Mouse (Mus musculus) embryonic facial prominence, embryonic 14.5 days (tissue): ENCODE results near the gene Lmbr1l. TPM values are rescaled to one million over a fixed set of nuclear protein-coding genes. Genes with fewer than 3 reads are reported as not detected.

ENCODE experiments used
- ATAC-seq: fragments of 200-750 bp; cut with Nextera tagmentation; 2 replicates; pipeline ENCODE4 v1.8.0; 2017; ENCODE audit warnings: low read depth, moderate number of reproducible peaks, moderate TSS enrichment
- DNase-seq: peaks from one replicate; pipeline ENCODE4 v3.0.0-alpha.2; 2015; ENCODE audit warnings: low spot score
- H3K27ac ChIP-seq: fragments of 300-500 bp; sonication (generic); replicated peaks from 2 replicates; pipeline ENCODE4 v1.5.1; 2014; ENCODE audit warnings: low read depth, mild to moderate bottlenecking, low read length, moderate library complexity
- H3K27me3 ChIP-seq: fragments of 300-500 bp; sonication (generic); replicated peaks from 2 replicates; pipeline ENCODE4 v1.6.1; 2014; ENCODE audit warnings: low read length; ENCODE audit not compliant: control insufficient read depth, insufficient read depth
- H3K36me3 ChIP-seq: fragments of 300-500 bp; sonication (generic); 2 replicates; pipeline ENCODE4 v1.6.1; 2014; ENCODE audit warnings: low read length, mixed read lengths; ENCODE audit not compliant: control insufficient read depth, insufficient read depth
- H3K4me1 ChIP-seq: fragments of 300-500 bp; sonication (generic); 2 replicates; pipeline ENCODE4 v1.6.1; 2014; ENCODE audit warnings: antibody characterized with exemption, low read length; ENCODE audit not compliant: control insufficient read depth, insufficient read depth
- H3K4me2 ChIP-seq: fragments of 300-500 bp; sonication (generic); 2 replicates; pipeline ENCODE4 v1.6.1; 2014; ENCODE audit warnings: low read depth, mild to moderate bottlenecking, low read length, moderate library complexity, mixed read lengths
- H3K4me3 ChIP-seq: fragments of 300-500 bp; sonication (generic); 2 replicates; pipeline ENCODE4 v1.5.1; 2014; ENCODE audit warnings: low read depth, mild to moderate bottlenecking, low read length
- H3K9ac ChIP-seq: fragments of 300-500 bp; sonication (generic); 2 replicates; pipeline ENCODE4 v1.6.1; 2014; ENCODE audit warnings: low read depth, mild to moderate bottlenecking, low read length, moderate library complexity, mixed read lengths
- H3K9me3 ChIP-seq: fragments of 300-500 bp; sonication (generic); 2 replicates; pipeline ENCODE4 v1.6.1; 2016; ENCODE audit warnings: low read length; ENCODE audit not compliant: control insufficient read depth
- WGBS: fragments of 180-500 bp; shearing (Covaris S2); extraction: QIAGEN DNeasy Blood & Tissue Kit; methylation state at CpG from one replicate; pipeline ENCODE4 v1.1.7; 2014; 5-methylcytosine and 5-hydroxymethylcytosine counted together
- polyA plus RNA-seq: library from polyadenylated mRNA; unstranded; fragments of >200 nt; fragmentation: Nextera tagmentation; extraction: Ambion mirVana; gene quantifications from 2 replicates; pipeline ENCODE4 v1.2.1, GENCODE M21; 2014

Lmbr1l gene
- polyA plus RNA-seq, 1 experiment from 2014 or later, result 3.9 TPM

DNA sequence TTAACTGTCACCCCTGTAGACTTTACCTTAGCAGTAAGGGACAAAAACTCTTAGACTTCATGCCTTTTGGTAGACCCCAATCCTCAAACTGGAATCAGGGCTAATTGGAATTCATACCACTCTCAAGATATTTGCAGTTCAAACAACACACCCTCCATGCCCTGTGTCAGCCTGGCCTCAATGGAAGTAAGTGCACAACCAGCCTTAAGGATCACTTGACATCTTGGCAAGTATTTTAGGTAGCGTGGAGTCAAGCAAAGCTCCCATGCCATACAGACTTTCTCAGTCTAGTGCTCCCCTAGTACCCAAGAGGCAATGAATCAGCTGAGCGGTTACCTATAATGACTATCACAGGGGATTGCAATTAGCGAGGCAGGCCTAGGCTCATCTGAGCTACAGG lies 13.0 kb upstream of the Lmbr1l start:
- ATAC-seq, result no peak
- WGBS, result 80% methylated on average over 3 of the region's 3 CpGs

GRCm38 (mm10) chr15:98930017-98930734 lies 12.1 kb upstream of the Lmbr1l start:
- DNase-seq (no peak), ATAC-seq (no peak)
- Histone ChIP-seq H3K4me3 (no peak overlapping the region), H3K4me1 (peaks cover 1% of the 10 kb centered on the region), H3K36me3 (peaks cover 9% of the 10 kb centered on the region), H3K27me3 (no peaks in the 10 kb centered on the region), H3K9me3 (no peaks in the 10 kb centered on the region), H3K27ac (no peak overlapping the region), H3K4me2 (no peak overlapping the region), H3K9ac (no peak overlapping the region)
- WGBS, result 51% methylated on average over 8 of the region's 8 CpGs

More for the DNA sequence above, 13.0 kb upstream of the Lmbr1l start:
- peaks cover 9% of the 10 kb centered on the region for H3K36me3 ChIP-seq
- DNase-seq, result no peak
- peaks cover 10% of the 10 kb centered on the region for H3K4me1 ChIP-seq
- H3K4me3 ChIP-seq, result no peak overlapping the region
- no peak overlapping the region for H3K9ac ChIP-seq
- no peak overlapping the region for H3K4me2 ChIP-seq
- H3K27me3 ChIP-seq, result no peaks in the 10 kb centered on the region
- H3K9me3 ChIP-seq, result no peaks in the 10 kb centered on the region
- H3K27ac ChIP-seq, result no peak overlapping the region

DNA sequence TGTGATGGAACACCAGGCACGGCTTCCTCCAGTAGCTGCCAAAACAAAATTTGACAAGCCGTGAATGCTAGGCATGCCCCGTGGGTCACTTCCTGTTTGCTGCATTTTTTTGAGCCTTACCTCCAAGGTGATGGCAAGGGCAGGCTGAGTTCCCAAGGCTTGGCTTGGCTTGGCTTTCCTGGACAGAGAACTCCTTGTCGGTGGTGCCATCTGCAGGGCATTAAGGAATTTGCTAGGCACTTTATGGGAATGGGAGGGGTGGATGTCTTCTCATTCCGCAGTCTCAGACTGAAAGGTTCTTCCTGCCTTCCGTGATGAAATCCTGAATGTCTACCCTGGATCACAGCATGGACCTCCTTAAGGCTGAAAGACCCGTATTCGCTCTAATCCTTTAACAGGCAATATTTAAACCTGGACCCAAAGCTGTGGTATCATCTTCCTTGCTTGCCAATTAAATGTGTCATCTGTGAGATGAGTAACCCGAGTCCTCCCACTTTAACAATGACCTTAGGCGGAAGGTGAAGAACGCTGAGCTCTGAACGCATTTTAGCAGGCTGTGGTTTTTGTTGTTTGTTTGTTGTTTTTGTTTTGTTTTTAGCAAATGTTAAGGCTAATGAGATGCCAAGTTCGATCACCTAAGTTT lies 10.7 kb upstream of the Lmbr1l start:
- ATAC-seq, result peak; percentile 66
- WGBS, result 10% methylated on average over 13 of the region's 13 CpGs
- H3K4me1 ChIP-seq, result no peaks in the 10 kb centered on the region
- H3K27me3 ChIP-seq, result no peaks in the 10 kb centered on the region
- peaks cover 9% of the 10 kb centered on the region for H3K36me3 ChIP-seq
- H3K9me3 ChIP-seq, result no peaks in the 10 kb centered on the region
- 0 out of 2 replicates have a peak overlapping the region, but pooled peaks have one; percentile 7 for H3K4me2 ChIP-seq
- no peak overlapping the region for H3K9ac ChIP-seq
- peak; percentile 92 for DNase-seq
- 0 out of 2 replicates have a peak overlapping the region, but pooled peaks have one; percentile 25 for H3K27ac ChIP-seq
- no peak overlapping the region for H3K4me3 ChIP-seq

GRCm38 (mm10) chr15:98927566-98927965 lies 9.5 kb upstream of the Lmbr1l start:
- no peak for ATAC-seq
- Histone ChIP-seq H3K36me3 (peaks cover 9% of the 10 kb centered on the region), H3K4me1 (no peaks in the 10 kb centered on the region), H3K9ac (no peak overlapping the region), H3K4me3 (no peak overlapping the region), H3K4me2 (no peak overlapping the region), H3K27me3 (no peaks in the 10 kb centered on the region), H3K9me3 (no peaks in the 10 kb centered on the region), H3K27ac (no peak overlapping the region)
- 82% methylated on average over 5 of the region's 5 CpGs for WGBS
- DNase-seq, result no peak

DNA sequence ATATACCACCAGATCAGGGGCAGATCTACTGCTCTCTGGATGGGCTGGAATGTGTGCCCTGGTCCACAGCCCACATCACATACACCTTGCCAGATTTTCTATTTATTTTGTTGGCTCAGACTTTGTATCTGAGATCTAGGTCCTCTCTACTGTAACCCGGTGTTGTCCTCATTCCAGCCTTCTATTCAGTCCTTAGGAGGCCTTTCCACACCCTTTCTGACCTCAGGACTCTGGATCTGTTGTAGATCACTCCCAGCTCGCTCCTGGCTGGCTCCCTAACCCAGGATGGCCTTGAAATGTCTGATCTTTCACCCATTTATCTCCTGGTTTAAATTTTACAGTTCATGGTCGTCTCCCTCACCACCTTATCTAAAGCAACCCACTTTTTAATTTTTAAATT lies 6.7 kb upstream of the Lmbr1l start:
- H3K4me1 ChIP-seq, result no peaks in the 10 kb centered on the region
- no peak for ATAC-seq
- H3K27me3 ChIP-seq, result no peaks in the 10 kb centered on the region
- H3K27ac ChIP-seq, result no peak overlapping the region
- no peak overlapping the region for H3K4me3 ChIP-seq
- H3K9ac ChIP-seq, result no peak overlapping the region
- WGBS, result 75% methylated on average over 3 of the region's 3 CpGs
- no peak overlapping the region for H3K4me2 ChIP-seq
- no peaks in the 10 kb centered on the region for H3K36me3 ChIP-seq
- DNase-seq, result no peak
- H3K9me3 ChIP-seq, result no peaks in the 10 kb centered on the region

GRCm38 (mm10) chr15:98923031-98923537 lies 5.1 kb upstream of the Lmbr1l start:
- no peaks in the 10 kb centered on the region for H3K9me3 ChIP-seq
- no peak for ATAC-seq
- DNase-seq, result no peak
- WGBS, result 89% methylated on average over 2 of the region's 2 CpGs
- no peaks in the 10 kb centered on the region for H3K36me3 ChIP-seq
- H3K4me2 ChIP-seq, result no peak overlapping the region
- H3K4me3 ChIP-seq, result no peak overlapping the region
- H3K27ac ChIP-seq, result no peak overlapping the region
- no peaks in the 10 kb centered on the region for H3K4me1 ChIP-seq
- no peaks in the 10 kb centered on the region for H3K27me3 ChIP-seq
- H3K9ac ChIP-seq, result no peak overlapping the region

- WGBS, result 59% methylated on average over 3 of the region's 3 CpGs
- no peak overlapping the region for H3K4me3 ChIP-seq
- H3K9me3 ChIP-seq, result no peaks in the 10 kb centered on the region
These were observed 4.5 kb upstream of the Lmbr1l start for GRCm38 (mm10) chr15:98922581-98922980.

DNA sequence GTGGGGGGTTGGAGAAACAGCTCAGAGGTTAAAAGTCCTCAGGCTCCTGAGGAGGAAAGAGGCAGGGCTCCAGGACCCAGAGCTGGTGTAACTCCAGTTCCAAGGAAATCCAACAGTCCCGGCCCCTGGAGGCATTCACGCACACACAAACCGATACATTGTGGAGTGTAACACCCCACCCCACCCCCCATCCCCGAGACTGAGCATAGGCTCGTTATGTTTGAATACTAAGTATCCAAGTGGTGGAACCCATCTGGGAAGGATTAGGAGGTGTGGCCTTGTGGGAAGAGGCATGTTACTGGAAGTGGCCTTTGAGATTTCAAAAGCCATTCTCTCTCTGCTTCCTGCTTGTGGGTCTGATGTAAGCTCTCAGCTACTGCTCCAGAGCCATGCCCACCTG lies 3.5 kb upstream of the Lmbr1l start:
- DNase-seq, result no peak
- no peak for ATAC-seq
- WGBS, result 63% methylated on average over 5 of the region's 5 CpGs

More at GRCm38 (mm10) chr15:98922581-98922980, 4.5 kb upstream of the Lmbr1l start:
- Histone ChIP-seq H3K4me2 (no peak overlapping the region), H3K27ac (no peak overlapping the region), H3K27me3 (no peaks in the 10 kb centered on the region), H3K36me3 (no peaks in the 10 kb centered on the region), H3K9ac (no peak overlapping the region), H3K4me1 (no peaks in the 10 kb centered on the region)
- DNase-seq (no peak), ATAC-seq (no peak)

More for the DNA sequence above, 3.5 kb upstream of the Lmbr1l start:
- Histone ChIP-seq H3K4me3 (no peak overlapping the region), H3K9ac (no peak overlapping the region), H3K4me1 (peaks cover 5% of the 10 kb centered on the region; the same call in 1 of the 2 replicates), H3K9me3 (no peaks in the 10 kb centered on the region), H3K27me3 (no peaks in the 10 kb centered on the region), H3K27ac (no peak overlapping the region), H3K4me2 (no peak overlapping the region), H3K36me3 (no peaks in the 10 kb centered on the region)
